Mouse (Mus musculus): ENCODE measurements at regions not wholly inside any gene's neighbourhood (a gene's known extent, or its start where the extent isn't known, plus 50 kb on each side); places are given as distances from the start of the nearest gene placed in this dataset.

GRCm38 (mm10) chr1:76660146-76660545, 854.7 kb downstream of the Epha4 start:
- no peak for DNase-seq (ENCODE audit: low read depth)

- no peak for DNase-seq (ENCODE audit: low read depth)
These were observed 850.5 kb downstream of the Epha4 start for GRCm38 (mm10) chr1:76664381-76664780.

GRCm38 (mm10) chr1:76676836-76677235, 838.1 kb downstream of the Epha4 start:
- no peak for DNase-seq (ENCODE audit: low read depth)

- no peak for DNase-seq (ENCODE audit: low read depth)
These were observed 809.3 kb downstream of the Epha4 start for GRCm38 (mm10) chr1:76705556-76705955.

GRCm38 (mm10) chr1:76717639-76718292, 797.1 kb downstream of the Epha4 start:
- DNase-seq (ENCODE audit: low read depth) = no peak

- DNase-seq (ENCODE audit: low read depth) = no peak
These were observed 790.4 kb downstream of the Epha4 start for GRCm38 (mm10) chr1:76724453-76724852.

GRCm38 (mm10) chr1:76737003-76737402, 777.9 kb downstream of the Epha4 start:
- no peak for DNase-seq (ENCODE audit: low read depth)

GRCm38 (mm10) chr1:76737663-76738062, 777.2 kb downstream of the Epha4 start:
- no peak for DNase-seq (ENCODE audit: low read depth)

- DNase-seq (ENCODE audit: low read depth) = no peak
These were observed 742.2 kb downstream of the Epha4 start for GRCm38 (mm10) chr1:76772694-76773093.

- DNase-seq (ENCODE audit: low read depth) = no peak
These were observed 728.0 kb downstream of the Epha4 start for GRCm38 (mm10) chr1:76786871-76787270.

- DNase-seq (ENCODE audit: low read depth) = no peak
These were observed 721.5 kb downstream of the Epha4 start for GRCm38 (mm10) chr1:76793438-76793837.

GRCm38 (mm10) chr1:76819906-76820305, 695.0 kb downstream of the Epha4 start:
- no peak for DNase-seq (ENCODE audit: low read depth)

- DNase-seq (ENCODE audit: low read depth) = no peak
These were observed 693.3 kb downstream of the Epha4 start for GRCm38 (mm10) chr1:76821610-76822009.

- DNase-seq (ENCODE audit: low read depth) = no peak
These were observed 685.2 kb downstream of the Epha4 start for GRCm38 (mm10) chr1:76829690-76830089.

GRCm38 (mm10) chr1:76832311-76832710, 682.6 kb downstream of the Epha4 start:
- DNase-seq (ENCODE audit: low read depth) = no peak

- no peak for DNase-seq (ENCODE audit: low read depth)
These were observed 679.7 kb downstream of the Epha4 start for GRCm38 (mm10) chr1:76835028-76835683.

GRCm38 (mm10) chr1:76849346-76849745, 665.5 kb downstream of the Epha4 start:
- DNase-seq (ENCODE audit: low read depth) = no peak

- DNase-seq (ENCODE audit: low read depth) = no peak
These were observed 648.5 kb downstream of the Epha4 start for GRCm38 (mm10) chr1:76866304-76866968.

GRCm38 (mm10) chr1:76873207-76873606, 641.7 kb downstream of the Epha4 start:
- DNase-seq (ENCODE audit: low read depth) = no peak

GRCm38 (mm10) chr1:76880111-76880782, 634.6 kb downstream of the Epha4 start:
- DNase-seq (ENCODE audit: low read depth) = no peak

- no peak for DNase-seq (ENCODE audit: low read depth)
These were observed 634.1 kb downstream of the Epha4 start for GRCm38 (mm10) chr1:76880783-76881145.

- DNase-seq (ENCODE audit: low read depth) = no peak
These were observed 618.6 kb downstream of the Epha4 start for GRCm38 (mm10) chr1:76896152-76896864.

All from naive thymus-derived CD4-positive, alpha-beta T cell, adult 2 months (primary cell).